Mouse (Mus musculus) intestine, embryonic 14.5 days (tissue): ENCODE results near the gene Urb1. TPM values are rescaled to one million over a fixed set of nuclear protein-coding genes. Genes with fewer than 3 reads are reported as not detected.
A peak's percentile ranks its signal among the peaks of the same experiment; 100 is the strongest.

Experiments
- ATAC-seq: fragments of 200-750 bp; cut with Nextera tagmentation; replicated peaks from 2 replicates; pipeline ENCODE4 v1.8.0; 2017; ENCODE audit warnings: low read depth, moderate number of reproducible peaks, moderate TSS enrichment, moderate library complexity; ENCODE audit not compliant: low FRiP score, low TSS enrichment
- DNase-seq: peaks from one replicate; pipeline ENCODE4 v3.0.0-alpha.2; 2018; ENCODE audit warnings: low spot score
- H3K27ac ChIP-seq: fragments of 300-500 bp; sonication (generic); 2 replicates; pipeline ENCODE4 v1.5.1; 2014; ENCODE audit warnings: low read depth, mild to moderate bottlenecking, control low read depth
- H3K27me3 ChIP-seq: fragments of 300-500 bp; sonication (generic); replicated peaks from 2 replicates; pipeline ENCODE4 v1.6.1; 2014; ENCODE audit warnings: low read length, control low read depth; ENCODE audit not compliant: control insufficient read depth, insufficient read depth
- H3K36me3 ChIP-seq: fragments of 300-500 bp; sonication (generic); 2 replicates; pipeline ENCODE4 v1.6.1; 2014; ENCODE audit warnings: low read length, control low read depth; ENCODE audit not compliant: control insufficient read depth, insufficient read depth
- H3K4me1 ChIP-seq: fragments of 300-500 bp; sonication (generic); replicated peaks from 2 replicates; pipeline ENCODE4 v1.6.1; 2014; ENCODE audit warnings: low read length, control low read depth, mixed read lengths; ENCODE audit not compliant: control insufficient read depth, insufficient read depth
- H3K4me2 ChIP-seq: fragments of 300-500 bp; sonication (generic); 2 replicates; pipeline ENCODE4 v1.6.1; 2014; ENCODE audit warnings: low read length
- H3K4me3 ChIP-seq: fragments of 300-500 bp; sonication (generic); 2 replicates; pipeline ENCODE4 v1.5.1; 2014; ENCODE audit warnings: low read depth, low read length, control low read depth, mixed read lengths
- H3K9ac ChIP-seq: fragments of 300-500 bp; sonication (generic); 2 replicates; pipeline ENCODE4 v1.6.1; 2014; ENCODE audit warnings: mild to moderate bottlenecking, low read length
- H3K9me3 ChIP-seq: fragments of 300-500 bp; sonication (generic); 2 replicates; pipeline ENCODE4 v1.6.1; 2016; ENCODE audit warnings: low read length, control low read depth; ENCODE audit not compliant: control insufficient read depth
- WGBS: fragments of 180-500 bp; shearing (Covaris S2); extraction: QIAGEN DNeasy Blood & Tissue Kit; methylation state at CpG from one replicate; pipeline ENCODE4 v1.1.7; 2014; 5-methylcytosine and 5-hydroxymethylcytosine counted together
- polyA plus RNA-seq: library from polyadenylated mRNA; unstranded; fragments of >200 nt; fragmentation: Nextera tagmentation; extraction: Ambion mirVana; gene quantifications from 2 replicates; pipeline ENCODE4 v1.2.1, GENCODE M21; 2014

Gene Urb1
- polyA plus RNA-seq, 1 experiment from 2014 or later: 12.7 TPM

DNA sequence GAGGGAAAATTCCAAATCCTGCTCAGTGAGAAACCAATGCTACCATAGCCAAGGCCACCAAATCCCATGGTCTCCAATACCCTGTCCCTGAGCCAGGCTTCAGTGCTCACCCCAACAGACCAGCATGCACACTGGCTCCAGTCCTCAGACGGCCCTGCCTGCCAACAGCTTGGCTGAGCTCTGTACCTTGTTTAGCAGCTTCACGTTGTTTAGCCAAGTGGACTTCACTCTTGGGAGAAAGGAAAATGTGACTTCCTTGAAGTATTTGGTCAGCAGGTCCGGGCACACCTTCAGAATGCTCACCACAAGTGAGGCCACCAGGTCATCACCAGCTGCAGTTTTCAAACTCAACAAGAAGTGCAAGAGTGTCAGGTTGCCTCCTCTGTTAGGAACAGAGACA lies 17.7 kb downstream of the Urb1 start:
- ATAC-seq (no peak), DNase-seq (no peak)
- H3K27me3 ChIP-seq: no peaks in the 10 kb centered on the region
- 75% methylated on average over 3 of the region's 3 CpGs for WGBS
- no peak overlapping the region for H3K4me2 ChIP-seq
- H3K36me3 ChIP-seq: peaks cover 94% of the 10 kb centered on the region
- H3K9me3 ChIP-seq: no peaks in the 10 kb centered on the region
- no peaks in the 10 kb centered on the region for H3K4me1 ChIP-seq
- H3K9ac ChIP-seq: no peak overlapping the region
- H3K27ac ChIP-seq: no peak overlapping the region
- H3K4me3 ChIP-seq: no peak overlapping the region

DNA sequence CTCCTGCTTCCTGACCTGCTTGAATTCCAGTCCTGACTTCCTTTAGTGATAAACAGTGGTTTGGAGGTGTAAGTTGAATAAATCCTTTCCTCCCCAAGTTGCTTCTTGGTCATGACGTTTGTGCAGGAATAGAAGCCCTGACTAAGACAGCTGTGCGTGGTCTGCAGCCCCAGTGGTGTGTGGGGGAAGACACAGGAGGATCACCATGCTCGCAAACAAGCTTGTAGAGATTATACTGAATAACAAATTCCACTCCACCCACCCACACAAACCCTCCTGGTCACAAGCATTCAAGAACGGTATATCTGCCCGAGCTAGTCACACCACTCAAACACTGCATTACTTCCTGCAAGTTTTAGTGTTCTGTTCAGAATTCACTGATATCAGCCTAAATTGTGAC lies 18.1 kb downstream of the Urb1 start:
- Histone ChIP-seq H3K4me1 (no peaks in the 10 kb centered on the region), H3K9ac (no peak overlapping the region), H3K36me3 (peaks cover 94% of the 10 kb centered on the region), H3K27ac (no peak overlapping the region), H3K4me2 (no peak overlapping the region), H3K9me3 (no peaks in the 10 kb centered on the region), H3K27me3 (no peaks in the 10 kb centered on the region), H3K4me3 (no peak overlapping the region)
- 83% methylated on average over 5 of the region's 5 CpGs for WGBS
- ATAC-seq (no peak), DNase-seq (no peak)

DNA sequence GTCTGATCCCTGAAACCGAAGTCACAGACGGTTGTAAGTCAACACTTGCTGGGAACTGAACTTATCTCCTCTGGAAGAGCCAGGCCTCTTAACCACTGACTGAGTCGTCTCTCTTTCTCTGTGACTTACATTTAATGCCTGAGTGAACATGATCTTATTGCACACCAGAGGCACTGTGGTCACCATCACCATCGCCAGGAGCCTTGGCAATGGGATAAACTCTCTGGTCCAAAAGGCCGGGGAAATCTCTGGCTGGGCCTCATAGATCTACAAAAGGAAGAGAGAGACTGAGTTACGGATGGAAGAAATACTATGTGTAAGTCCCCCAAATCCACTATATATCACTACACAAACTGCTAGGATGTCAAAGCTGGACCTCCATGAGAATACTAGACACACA lies 19.3 kb downstream of the Urb1 start:
- no peaks in the 10 kb centered on the region for H3K27me3 ChIP-seq
- no peak overlapping the region for H3K9ac ChIP-seq
- peaks cover 95% of the 10 kb centered on the region for H3K36me3 ChIP-seq
- no peak overlapping the region for H3K27ac ChIP-seq
- no peak overlapping the region for H3K4me3 ChIP-seq
- no peak for DNase-seq
- no peaks in the 10 kb centered on the region for H3K4me1 ChIP-seq
- WGBS: 90% methylated on average over 6 of the region's 6 CpGs
- no peaks in the 10 kb centered on the region for H3K9me3 ChIP-seq
- no peak for ATAC-seq
- no peak overlapping the region for H3K4me2 ChIP-seq

DNA sequence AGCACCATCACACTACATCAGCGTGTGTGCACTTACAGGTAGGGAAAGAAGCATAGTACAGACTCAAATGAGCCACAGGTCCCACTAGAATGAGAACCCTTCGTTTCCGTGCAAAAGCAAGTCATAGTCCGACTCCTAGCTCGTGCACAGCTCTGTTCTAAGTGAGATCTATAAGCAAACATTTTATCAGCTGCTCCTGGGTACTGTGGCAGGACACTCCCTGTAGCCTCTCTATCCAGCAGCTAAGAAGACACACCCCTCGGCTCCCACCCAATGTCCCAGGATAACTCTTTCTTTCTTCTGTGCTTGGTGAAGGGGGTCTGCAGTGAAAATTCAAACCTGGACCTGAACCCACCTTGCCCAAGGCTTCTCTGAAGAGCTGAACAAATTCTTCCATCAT lies 21.6 kb downstream of the Urb1 start:
- no peak overlapping the region for H3K4me3 ChIP-seq
- peaks cover 95% of the 10 kb centered on the region for H3K36me3 ChIP-seq
- H3K9ac ChIP-seq: no peak overlapping the region
- no peaks in the 10 kb centered on the region for H3K27me3 ChIP-seq
- H3K4me1 ChIP-seq: no peaks in the 10 kb centered on the region
- no peak for ATAC-seq
- no peaks in the 10 kb centered on the region for H3K9me3 ChIP-seq
- no peak overlapping the region for H3K27ac ChIP-seq
- no peak overlapping the region for H3K4me2 ChIP-seq
- no peak for DNase-seq
- WGBS: 89% methylated on average over 6 of the region's 6 CpGs

DNA sequence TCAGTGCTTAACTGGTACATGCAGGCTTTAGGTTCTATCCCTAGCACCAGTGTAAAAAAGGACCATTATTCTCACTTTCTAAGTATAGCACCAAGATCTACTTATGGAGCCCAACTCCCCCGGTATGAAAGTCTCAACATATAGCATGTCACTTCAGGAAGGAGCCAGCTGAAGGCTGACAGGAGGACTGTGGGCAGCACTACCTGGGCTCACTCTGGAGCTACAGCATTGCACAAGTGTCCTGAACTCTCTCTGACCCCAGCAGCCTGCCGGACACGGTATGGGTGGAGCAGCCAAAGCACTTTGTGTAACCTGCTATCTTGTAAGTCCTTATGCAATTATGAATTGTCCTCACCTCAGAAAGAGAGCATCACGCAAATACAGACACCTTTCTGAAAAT lies 25.0 kb downstream of the Urb1 start:
- H3K27ac ChIP-seq: no peak overlapping the region
- H3K9ac ChIP-seq: no peak overlapping the region
- WGBS: 77% methylated on average over 4 of the region's 4 CpGs
- DNase-seq (no peak), ATAC-seq (no peak)
- H3K27me3 ChIP-seq: no peaks in the 10 kb centered on the region
- peaks cover 5% of the 10 kb centered on the region; the same call in 1 of the 2 replicates for H3K4me1 ChIP-seq
- no peak overlapping the region for H3K4me2 ChIP-seq
- H3K9me3 ChIP-seq: no peaks in the 10 kb centered on the region
- peaks cover 87% of the 10 kb centered on the region for H3K36me3 ChIP-seq
- H3K4me3 ChIP-seq: no peak overlapping the region

DNA sequence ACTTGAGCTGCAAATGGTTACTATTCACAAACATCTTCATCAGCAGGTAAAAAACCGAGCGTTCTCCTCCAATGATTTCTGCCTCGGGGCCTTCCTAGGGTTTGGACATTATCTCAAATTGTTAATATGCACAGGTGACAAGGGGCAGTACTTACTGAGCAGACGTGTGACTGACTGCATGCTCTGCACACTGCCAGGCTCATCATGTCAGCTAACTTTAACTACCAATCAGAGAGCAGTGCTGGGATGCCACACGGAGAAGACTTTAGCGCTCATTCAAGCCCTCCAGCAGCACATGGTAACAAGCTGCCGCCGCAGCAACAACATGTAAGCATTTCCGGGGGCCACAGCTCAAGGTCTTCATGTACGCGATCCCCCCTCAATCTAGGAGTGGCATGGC lies 26.9 kb downstream of the Urb1 start:
- WGBS: 91% methylated on average over 11 of the region's 11 CpGs
- H3K27ac ChIP-seq: no peak overlapping the region
- ATAC-seq (no peak), DNase-seq (no peak)
- H3K27me3 ChIP-seq: no peaks in the 10 kb centered on the region
- no peak overlapping the region for H3K9ac ChIP-seq
- H3K4me2 ChIP-seq: no peak overlapping the region
- H3K4me3 ChIP-seq: no peak overlapping the region
- H3K36me3 ChIP-seq: peaks cover 78% of the 10 kb centered on the region
- H3K9me3 ChIP-seq: no peaks in the 10 kb centered on the region
- H3K4me1 ChIP-seq: peaks cover 14% of the 10 kb centered on the region

DNA sequence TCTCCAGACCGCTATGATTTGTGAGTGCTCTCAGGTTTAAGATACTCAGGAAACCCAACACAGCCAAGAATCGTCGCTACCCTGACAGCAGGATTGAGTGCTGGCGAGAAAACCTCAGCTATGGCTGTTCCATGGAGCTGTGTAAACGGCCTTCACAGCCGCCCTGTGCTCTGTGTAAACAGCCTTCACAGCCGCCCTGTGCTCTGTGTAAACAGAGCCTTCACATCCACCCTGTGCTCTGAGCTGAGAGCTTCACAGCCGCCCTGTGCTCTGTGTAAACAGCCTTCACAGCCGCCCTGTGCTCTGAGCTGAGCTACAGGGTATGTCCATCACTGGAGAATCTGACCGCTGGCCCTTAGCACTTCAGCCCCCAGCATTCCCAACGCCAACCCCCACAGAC lies 30.4 kb downstream of the Urb1 start:
- H3K4me3 ChIP-seq: no peak overlapping the region
- DNase-seq (peak; percentile 76), ATAC-seq (peak; percentile 93)
- no peak overlapping the region for H3K4me2 ChIP-seq
- H3K27ac ChIP-seq: peak overlapping the region; percentile 62
- H3K36me3 ChIP-seq: peaks cover 73% of the 10 kb centered on the region
- H3K4me1 ChIP-seq: peaks cover 14% of the 10 kb centered on the region
- no peaks in the 10 kb centered on the region for H3K27me3 ChIP-seq
- no peaks in the 10 kb centered on the region for H3K9me3 ChIP-seq
- WGBS: 12% methylated on average over 11 of the region's 11 CpGs
- no peak overlapping the region for H3K9ac ChIP-seq

DNA sequence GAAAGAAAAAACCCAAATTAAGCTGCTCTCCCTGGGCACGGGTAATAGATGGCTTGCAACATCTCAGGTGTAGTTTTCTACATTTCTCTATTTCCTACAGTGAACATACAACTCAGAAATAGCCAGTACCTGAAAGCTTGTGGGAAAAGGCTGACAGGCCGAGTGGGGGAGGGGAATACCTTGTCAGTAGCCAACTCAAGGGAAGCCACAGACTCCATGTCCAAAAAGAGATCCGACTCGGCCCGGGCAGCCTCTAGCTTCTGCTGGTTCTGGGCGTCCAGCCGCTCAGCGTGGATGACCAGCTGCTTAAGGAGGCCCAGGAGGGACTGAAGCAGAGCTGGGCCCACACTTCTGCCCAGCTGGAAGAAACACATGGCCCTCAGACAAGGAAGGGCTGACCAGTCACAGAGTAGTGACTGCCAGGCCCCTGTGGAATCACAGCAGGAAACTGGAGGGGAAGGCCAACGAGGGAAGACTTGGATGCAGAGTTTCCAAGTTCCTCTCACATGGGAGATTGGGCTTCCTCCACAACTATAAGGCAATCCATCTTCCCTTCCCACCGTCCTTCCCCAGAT lies 34.2 kb downstream of the Urb1 start:
- peaks cover 79% of the 10 kb centered on the region for H3K36me3 ChIP-seq
- DNase-seq: no peak
- WGBS: 81% methylated on average over 10 of the region's 10 CpGs
- H3K4me3 ChIP-seq: no peak overlapping the region
- no peak overlapping the region for H3K27ac ChIP-seq
- H3K9me3 ChIP-seq: no peaks in the 10 kb centered on the region
- H3K4me1 ChIP-seq: peaks cover 14% of the 10 kb centered on the region
- no peak overlapping the region for H3K4me2 ChIP-seq
- H3K9ac ChIP-seq: no peak overlapping the region
- ATAC-seq: no peak
- H3K27me3 ChIP-seq: no peaks in the 10 kb centered on the region

DNA sequence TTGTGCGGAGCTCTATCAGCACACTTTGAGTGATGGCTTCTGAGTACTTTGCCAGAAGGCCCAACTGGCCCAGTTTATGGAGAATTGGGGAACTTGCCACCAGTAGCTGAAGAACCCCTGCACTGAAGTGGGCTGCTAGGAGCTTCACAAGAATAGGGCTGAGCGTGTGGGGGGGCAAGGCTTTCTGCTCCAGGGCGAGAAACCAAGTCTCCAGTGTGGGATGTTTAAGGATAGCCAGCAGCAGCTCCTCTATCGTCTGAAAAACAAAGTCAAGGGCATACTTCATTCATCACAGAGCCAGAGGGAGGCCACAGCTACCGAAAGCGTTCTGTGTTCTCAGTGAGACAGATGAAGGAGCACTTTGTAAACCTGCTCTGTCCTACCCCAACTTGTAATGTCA lies 35.6 kb downstream of the Urb1 start:
- DNase-seq: no peak
- Histone ChIP-seq H3K9me3 (no peaks in the 10 kb centered on the region), H3K4me1 (peaks cover 9% of the 10 kb centered on the region), H3K9ac (no peak overlapping the region), H3K4me2 (no peak overlapping the region), H3K27me3 (no peaks in the 10 kb centered on the region), H3K36me3 (peaks cover 83% of the 10 kb centered on the region), H3K27ac (no peak overlapping the region), H3K4me3 (no peak overlapping the region)
- ATAC-seq: no peak
- 88% methylated on average over 6 of the region's 6 CpGs for WGBS
